Mouse (Mus musculus) stomach, embryonic 14.5 days (tissue): Measurements from ENCODE around the gene Zfp1. TPM values are rescaled to one million over a fixed set of nuclear protein-coding genes. Genes with fewer than 3 reads are reported as not detected.

Experiments used
- ATAC-seq: fragments of 200-750 bp; cut with Nextera tagmentation; 2 replicates; pipeline ENCODE4 v1.8.0; 2017; ENCODE audit warnings: low read depth, moderate TSS enrichment; ENCODE audit not compliant: insufficient number of reproducible peaks, insufficient read depth, low FRiP score
- H3K27ac ChIP-seq: fragments of 300-500 bp; sonication (generic); 2 replicates; pipeline ENCODE4 v1.5.1; 2014; ENCODE audit warnings: mild to moderate bottlenecking, low read length, moderate library complexity, mixed read lengths
- H3K27me3 ChIP-seq: fragments of 300-500 bp; sonication (generic); 2 replicates; pipeline ENCODE4 v1.6.1; 2014; ENCODE audit warnings: low read length, control low read depth, mixed read lengths; ENCODE audit not compliant: control insufficient read depth, insufficient read depth
- H3K36me3 ChIP-seq: fragments of 300-500 bp; sonication (generic); 2 replicates; pipeline ENCODE4 v1.6.1; 2014; ENCODE audit warnings: mild to moderate bottlenecking, control low read depth, low read length, moderate library complexity, mixed read lengths; ENCODE audit not compliant: control insufficient read depth, insufficient read depth
- H3K4me1 ChIP-seq: fragments of 300-500 bp; sonication (generic); 2 replicates; pipeline ENCODE4 v1.6.1; 2014; ENCODE audit warnings: low read length, control low read depth, mixed read lengths; ENCODE audit not compliant: control insufficient read depth, insufficient read depth
- H3K4me2 ChIP-seq: fragments of 300-500 bp; sonication (generic); replicated peaks from 2 replicates; pipeline ENCODE4 v1.6.1; 2014; ENCODE audit warnings: low read depth, low read length, control low read depth
- H3K4me3 ChIP-seq: fragments of 300-500 bp; sonication (generic); 2 replicates; pipeline ENCODE4 v1.5.1; 2014; ENCODE audit warnings: low read depth, low read length, control low read depth
- H3K9ac ChIP-seq: fragments of 300-500 bp; sonication (generic); replicated peaks from 2 replicates; pipeline ENCODE4 v1.6.1; 2014; ENCODE audit warnings: low read depth, mild to moderate bottlenecking, control low read depth, low read length, moderate library complexity, mixed read lengths
- H3K9me3 ChIP-seq: fragments of 300-500 bp; sonication (generic); 2 replicates; pipeline ENCODE4 v1.6.1; 2016; ENCODE audit warnings: low read depth, low read length, control low read depth; ENCODE audit not compliant: control insufficient read depth
- WGBS: fragments of 180-500 bp; shearing (Covaris S2); extraction: QIAGEN DNeasy Blood & Tissue Kit; methylation state at CpG from one replicate; pipeline ENCODE4 v1.1.7; 2014; 5-methylcytosine and 5-hydroxymethylcytosine counted together
- polyA plus RNA-seq: library from polyadenylated mRNA; unstranded; fragments of >200 nt; fragmentation: Nextera tagmentation; extraction: Ambion mirVana; gene quantifications from 2 replicates; pipeline ENCODE4 v1.2.1, GENCODE M21; 2014

Gene Zfp1
- polyA plus RNA-seq, 1 experiment from 2014 or later, result 26.3 TPM

- H3K4me3 ChIP-seq, result no peak overlapping the region
- WGBS, result 81% methylated on average over 3 of the region's 3 CpGs
- peaks cover 9% of the 10 kb centered on the region; the same call in 1 of the 2 replicates for H3K36me3 ChIP-seq
- no peak overlapping the region for H3K9ac ChIP-seq
- H3K27me3 ChIP-seq, result no peaks in the 10 kb centered on the region
- ATAC-seq, result no peak
- no peak overlapping the region for H3K27ac ChIP-seq
- H3K9me3 ChIP-seq, result no peaks in the 10 kb centered on the region
- H3K4me2 ChIP-seq, result no peak overlapping the region
- H3K4me1 ChIP-seq, result no peaks in the 10 kb centered on the region
These were observed 19.3 kb downstream of the Zfp1 start for GRCm38 (mm10) chr8:111662473-111662872.

GRCm38 (mm10) chr8:111666751-111667150 lies 23.6 kb downstream of the Zfp1 start:
- peaks cover 17% of the 10 kb centered on the region for H3K36me3 ChIP-seq
- no peak for ATAC-seq
- H3K27me3 ChIP-seq, result no peaks in the 10 kb centered on the region
- H3K4me3 ChIP-seq, result no peak overlapping the region
- WGBS, result 78% methylated on average over 2 of the region's 2 CpGs
- no peak overlapping the region for H3K4me2 ChIP-seq
- no peak overlapping the region for H3K9ac ChIP-seq
- no peaks in the 10 kb centered on the region for H3K4me1 ChIP-seq
- H3K9me3 ChIP-seq, result no peaks in the 10 kb centered on the region
- H3K27ac ChIP-seq, result no peak overlapping the region

- Histone ChIP-seq H3K4me3 (no peak overlapping the region), H3K27me3 (no peaks in the 10 kb centered on the region), H3K9ac (no peak overlapping the region), H3K9me3 (peaks cover 6% of the 10 kb centered on the region; the same call in 1 of the 2 replicates), H3K4me1 (no peaks in the 10 kb centered on the region), H3K36me3 (no peaks in the 10 kb centered on the region), H3K4me2 (no peak overlapping the region), H3K27ac (no peak overlapping the region)
- no peak for ATAC-seq
- WGBS, result 75% methylated on average over 8 of the region's 8 CpGs
These were observed 33.0 kb downstream of the Zfp1 start for GRCm38 (mm10) chr8:111676237-111676636.

GRCm38 (mm10) chr8:111678111-111678510 lies 34.9 kb downstream of the Zfp1 start:
- H3K4me1 ChIP-seq, result no peaks in the 10 kb centered on the region
- WGBS, result 26% methylated on average over 3 of the region's 3 CpGs
- no peaks in the 10 kb centered on the region for H3K36me3 ChIP-seq
- no peak overlapping the region for H3K4me3 ChIP-seq
- H3K27ac ChIP-seq, result no peak overlapping the region
- no peak overlapping the region for H3K9ac ChIP-seq
- H3K9me3 ChIP-seq, result peaks cover 6% of the 10 kb centered on the region; the same call in 1 of the 2 replicates
- peak; percentile 47; the same call in 1 of the 2 replicates for ATAC-seq
- no peaks in the 10 kb centered on the region for H3K27me3 ChIP-seq
- H3K4me2 ChIP-seq, result no peak overlapping the region

- Histone ChIP-seq H3K36me3 (no peaks in the 10 kb centered on the region), H3K9ac (no peak overlapping the region), H3K9me3 (peaks cover 6% of the 10 kb centered on the region; the same call in 1 of the 2 replicates), H3K4me3 (no peak overlapping the region), H3K27ac (no peak overlapping the region), H3K4me2 (no peak overlapping the region), H3K4me1 (no peaks in the 10 kb centered on the region), H3K27me3 (no peaks in the 10 kb centered on the region)
- WGBS, result 88% methylated on average over 7 of the region's 7 CpGs
- ATAC-seq, result no peak
These were observed 35.6 kb downstream of the Zfp1 start for GRCm38 (mm10) chr8:111678848-111679247.

GRCm38 (mm10) chr8:111680423-111681028 lies 37.3 kb downstream of the Zfp1 start:
- 34% methylated on average over 17 of the region's 17 CpGs for WGBS
- no peak overlapping the region for H3K27ac ChIP-seq
- no peak overlapping the region for H3K4me2 ChIP-seq
- no peak overlapping the region for H3K4me3 ChIP-seq
- no peaks in the 10 kb centered on the region for H3K36me3 ChIP-seq
- ATAC-seq, result no peak
- H3K9ac ChIP-seq, result no peak overlapping the region
- peaks cover 6% of the 10 kb centered on the region; the same call in 1 of the 2 replicates for H3K9me3 ChIP-seq
- H3K27me3 ChIP-seq, result no peaks in the 10 kb centered on the region
- no peaks in the 10 kb centered on the region for H3K4me1 ChIP-seq

- WGBS, result 67% methylated on average over 11 of the region's 11 CpGs
These were observed 38.0 kb downstream of the Zfp1 start for GRCm38 (mm10) chr8:111681153-111681552.

GRCm38 (mm10) chr8:111682521-111682920 lies 39.3 kb downstream of the Zfp1 start:
- Histone ChIP-seq H3K27me3 (no peaks in the 10 kb centered on the region), H3K36me3 (no peaks in the 10 kb centered on the region), H3K4me3 (no peak overlapping the region), H3K9me3 (no peaks in the 10 kb centered on the region), H3K4me1 (no peaks in the 10 kb centered on the region), H3K27ac (no peak overlapping the region), H3K9ac (no peak overlapping the region), H3K4me2 (no peak overlapping the region)
- no peak for ATAC-seq
- WGBS, result 26% methylated on average over 9 of the region's 9 CpGs

More at GRCm38 (mm10) chr8:111681153-111681552, 38.0 kb downstream of the Zfp1 start:
- no peak overlapping the region for H3K4me2 ChIP-seq
- no peaks in the 10 kb centered on the region for H3K4me1 ChIP-seq
- ATAC-seq, result no peak
- H3K27me3 ChIP-seq, result no peaks in the 10 kb centered on the region
- H3K27ac ChIP-seq, result no peak overlapping the region
- no peaks in the 10 kb centered on the region for H3K36me3 ChIP-seq
- H3K9ac ChIP-seq, result no peak overlapping the region
- no peak overlapping the region for H3K4me3 ChIP-seq
- H3K9me3 ChIP-seq, result peaks cover 6% of the 10 kb centered on the region; the same call in 1 of the 2 replicates

GRCm38 (mm10) chr8:111686881-111687280 lies 43.7 kb downstream of the Zfp1 start:
- 78% methylated on average over 13 of the region's 13 CpGs for WGBS
- H3K27ac ChIP-seq, result no peak overlapping the region
- ATAC-seq, result no peak

More at GRCm38 (mm10) chr8:111686881-111687280, 43.7 kb downstream of the Zfp1 start:
- Histone ChIP-seq H3K4me2 (no peak overlapping the region), H3K9me3 (no peaks in the 10 kb centered on the region), H3K4me3 (no peak overlapping the region), H3K4me1 (no peaks in the 10 kb centered on the region), H3K9ac (no peak overlapping the region), H3K27me3 (no peaks in the 10 kb centered on the region), H3K36me3 (no peaks in the 10 kb centered on the region)
